Mouse (Mus musculus) olfactory bulb, adult 2 months (tissue): ENCODE results near the gene Gm45837. TPM values are rescaled to one million over a fixed set of nuclear protein-coding genes. Genes with fewer than 3 reads are reported as not detected.
A peak's percentile ranks its signal among the peaks of the same experiment; 100 is the strongest.

Source experiments
- H3K27ac ChIP-seq: fragments of 200-500 bp; 2 replicates; pipeline ENCODE4 v1.5.1; 2012; ENCODE audit warnings: low read depth, low read length; ENCODE audit not compliant: insufficient read depth
- H3K4me1 ChIP-seq: fragments of 200-500 bp; 2 replicates; pipeline ENCODE4 v1.6.1; 2012; ENCODE audit warnings: low read length; ENCODE audit not compliant: control insufficient read depth, insufficient read depth
- H3K4me3 ChIP-seq: fragments of 200-500 bp; 2 replicates; pipeline ENCODE4 v1.5.1; 2012; ENCODE audit warnings: mild to moderate bottlenecking, low read depth, low read length, moderate library complexity; ENCODE audit not compliant: insufficient read depth
- CTCF ChIP-seq: fragments of 200-500 bp; IDR thresholded peaks from 2 replicates; pipeline ENCODE4 v1.5.1; 2012; ENCODE audit warnings: low read depth, mild to moderate bottlenecking, low read length, moderate library complexity; ENCODE audit not compliant: insufficient read depth
- POLR2A ChIP-seq: fragments of 200-500 bp; IDR thresholded peaks from 2 replicates; pipeline ENCODE4 v1.6.1; 2012; ENCODE audit warnings: mild to moderate bottlenecking, low read depth, low read length, moderate library complexity; ENCODE audit not compliant: insufficient read depth
- WGBS: fragments of 180-500 bp; shearing (Covaris S2); methylation state at CpG from one replicate; pipeline ENCODE4 v1.1.7; 2018; 5-methylcytosine and 5-hydroxymethylcytosine counted together
- polyA plus RNA-seq: library from polyadenylated mRNA; stranded (reverse); fragments of >200 nt; gene quantifications from 2 replicates; pipeline ENCODE4 v1.2.4, GENCODE M21; 2012; ENCODE audit warnings: low replicate concordance; ENCODE audit not compliant: missing spikeins, insufficient read depth, insufficient read length

Gm45837 gene
- polyA plus RNA-seq, 1 experiment, result not detected

DNA sequence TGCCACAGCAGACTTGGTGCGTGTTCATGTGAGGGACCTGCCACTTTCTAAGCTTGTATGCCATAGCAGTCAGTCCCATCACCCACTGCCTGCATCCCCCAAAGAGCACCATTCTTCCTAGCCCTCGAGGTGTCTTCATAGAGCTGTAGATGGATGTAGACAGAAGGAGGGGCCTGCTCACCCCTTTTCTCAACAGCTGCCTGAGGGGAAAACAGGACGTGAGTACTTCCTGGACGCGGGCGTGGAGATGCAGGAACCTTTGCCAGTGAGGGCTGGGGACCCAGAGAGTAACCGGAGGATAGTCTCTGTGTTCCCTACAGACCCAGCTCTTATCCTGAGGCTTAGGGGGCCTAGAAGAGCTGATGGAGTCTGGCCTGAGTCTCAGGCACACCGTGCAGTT, 47.1 kb downstream of the Gm45837 start:
- 0 out of 2 replicates have a peak overlapping the region, but pooled peaks have one; percentile 4 for H3K27ac ChIP-seq
- TF ChIP-seq POLR2A (no peak), CTCF (no peak)
- peaks cover 88% of the 10 kb centered on the region for H3K4me1 ChIP-seq
- WGBS, result 66% methylated on average over 8 of the region's 8 CpGs
- no peak overlapping the region for H3K4me3 ChIP-seq

- 68% methylated on average over 4 of the region's 4 CpGs for WGBS
- TF ChIP-seq CTCF (no peak), POLR2A (no peak)
- Histone ChIP-seq H3K4me1 (peaks cover 88% of the 10 kb centered on the region), H3K4me3 (no peak overlapping the region), H3K27ac (no peak overlapping the region)
These were observed 47.6 kb downstream of the Gm45837 start for GRCm38 (mm10) chr7:101458278-101458781.

- 83% methylated on average over 9 of the region's 9 CpGs for WGBS
- H3K27ac ChIP-seq, result no peak overlapping the region
These were observed 48.7 kb downstream of the Gm45837 start for GRCm38 (mm10) chr7:101459305-101459813.

DNA sequence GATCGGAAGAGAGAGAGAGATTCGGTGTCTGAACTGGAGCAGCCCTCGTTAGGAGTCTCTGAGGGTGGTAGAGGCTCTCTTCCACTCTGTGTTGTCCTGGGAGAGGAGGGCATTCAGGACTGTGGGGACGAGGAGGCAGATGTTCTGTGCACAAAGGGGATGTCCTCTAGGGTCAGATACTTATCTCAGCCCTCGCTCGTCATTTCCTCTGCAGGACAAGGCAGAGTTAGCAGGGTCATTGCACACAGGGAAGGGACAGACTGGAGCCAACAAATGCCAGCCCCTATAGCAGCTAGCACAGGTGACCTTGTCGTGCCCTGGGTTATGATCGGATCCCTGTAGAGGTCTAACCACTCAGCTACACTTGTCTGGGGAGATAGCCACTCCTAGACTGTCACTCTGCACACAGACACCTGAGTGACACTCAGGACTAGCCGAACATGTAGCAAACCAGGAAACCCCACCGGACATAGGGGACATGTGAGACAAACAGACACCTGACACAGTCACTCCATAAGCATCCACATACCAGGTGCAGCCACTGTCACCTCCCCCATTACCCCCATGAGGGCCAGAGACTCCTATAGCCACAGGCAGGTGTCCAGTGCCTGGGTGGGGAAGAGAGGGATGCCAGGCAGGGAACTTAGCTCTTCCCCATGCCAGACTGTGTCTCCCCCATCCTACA, 49.4 kb downstream of the Gm45837 start:
- no peak for TF ChIP-seq CTCF
- TF ChIP-seq POLR2A, result no peak
- Histone ChIP-seq H3K4me3 (no peak overlapping the region), H3K27ac (no peak overlapping the region), H3K4me1 (peaks cover 81% of the 10 kb centered on the region)
- WGBS, result 74% methylated on average over 10 of the region's 10 CpGs

More at GRCm38 (mm10) chr7:101459305-101459813, 48.7 kb downstream of the Gm45837 start:
- no peak overlapping the region for H3K4me3 ChIP-seq
- peaks cover 82% of the 10 kb centered on the region for H3K4me1 ChIP-seq
- no peak for TF ChIP-seq CTCF
- no peak for TF ChIP-seq POLR2A

GRCm38 (mm10) chr7:101460608-101460957, 49.9 kb downstream of the Gm45837 start:
- Histone ChIP-seq H3K27ac (no peak overlapping the region), H3K4me3 (no peak overlapping the region), H3K4me1 (peaks cover 82% of the 10 kb centered on the region)
- WGBS, result 36% methylated on average over 10 of the region's 10 CpGs
- TF ChIP-seq POLR2A (no peak), CTCF (no peak)

DNA sequence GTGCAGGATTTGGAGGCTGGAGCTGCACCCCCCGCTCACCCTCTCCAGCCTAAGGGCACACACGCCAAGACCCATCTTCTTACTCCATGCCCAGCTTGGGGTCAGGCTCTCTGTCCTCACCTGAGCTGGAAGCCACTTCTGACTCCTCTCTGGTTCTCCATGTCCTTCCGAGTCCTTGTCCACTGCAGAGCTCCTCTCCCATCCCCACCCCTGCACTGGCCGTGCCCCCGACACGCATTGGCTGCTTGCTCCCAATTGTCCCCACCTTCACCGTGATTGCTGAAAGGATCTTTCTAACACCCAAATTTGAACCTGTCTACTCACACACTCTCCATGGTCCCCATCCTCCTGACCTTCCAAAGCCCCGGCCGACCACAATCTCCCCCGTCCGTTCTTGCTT, 50.9 kb downstream of the Gm45837 start:
- peaks cover 73% of the 10 kb centered on the region for H3K4me1 ChIP-seq
- TF ChIP-seq POLR2A (no peak), CTCF (no peak)
- 88% methylated on average over 11 of the region's 11 CpGs for WGBS
- no peak overlapping the region for H3K27ac ChIP-seq
- H3K4me3 ChIP-seq, result no peak overlapping the region

GRCm38 (mm10) chr7:101462327-101463068, 51.8 kb downstream of the Gm45837 start:
- Histone ChIP-seq H3K4me1 (peaks cover 68% of the 10 kb centered on the region), H3K27ac (0 out of 2 replicates have a peak overlapping the region, but pooled peaks have one; percentile 2), H3K4me3 (no peak overlapping the region)
- 55% methylated on average over 14 of the region's 14 CpGs for WGBS
- TF ChIP-seq POLR2A, result no peak
- TF ChIP-seq CTCF, result no peak

- 66% methylated on average over 11 of the region's 11 CpGs for WGBS
- no peak for TF ChIP-seq CTCF
- TF ChIP-seq POLR2A, result no peak
- Histone ChIP-seq H3K4me3 (no peak overlapping the region), H3K27ac (no peak overlapping the region), H3K4me1 (peaks cover 55% of the 10 kb centered on the region)
These were observed 53.1 kb downstream of the Gm45837 start for GRCm38 (mm10) chr7:101463665-101464271.

DNA sequence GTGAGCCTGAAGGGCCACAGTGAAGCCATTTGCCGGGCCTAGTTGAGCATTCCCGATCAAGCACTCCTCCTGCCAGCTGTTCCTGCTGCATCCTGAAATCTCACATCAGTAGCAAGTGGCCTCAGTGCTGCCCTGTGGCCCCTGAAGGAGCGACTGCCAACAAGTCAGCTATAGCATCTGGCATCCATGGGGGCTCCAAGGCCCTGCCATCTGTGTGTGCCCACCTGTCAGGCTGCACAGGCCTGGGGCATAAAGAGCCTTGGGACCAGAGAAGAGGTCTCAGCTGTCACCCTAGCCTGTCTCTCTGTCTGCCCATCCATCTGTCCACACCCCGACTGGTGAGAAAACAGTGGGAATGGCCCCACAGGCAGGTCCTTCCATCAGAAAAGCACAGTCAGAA, 54.2 kb downstream of the Gm45837 start:
- Histone ChIP-seq H3K27ac (no peak overlapping the region), H3K4me3 (no peak overlapping the region), H3K4me1 (peaks cover 48% of the 10 kb centered on the region)
- TF ChIP-seq CTCF, result no peak
- TF ChIP-seq POLR2A, result no peak
- WGBS, result 86% methylated on average over 4 of the region's 4 CpGs
